Mouse (Mus musculus) gastrocnemius, postnatal 4 days (tissue): ENCODE measurements around the gene Lrrc38. TPM values are rescaled to one million over a fixed set of nuclear protein-coding genes. Genes with fewer than 3 reads are reported as not detected.
"Not testable (repeated sequence)": the region's sequence is repeated elsewhere in the genome, so short reads cannot be mapped to it uniquely, and the experiment has no call there.

ENCODE experiments used
- DNase-seq, 2 experiments: peaks; one replicate each; pipeline ENCODE4 v3.0.0; 2021 to 2022; ENCODE audit warnings: low spot score in 2 of 2, mixed read lengths in 2 of 2
- long read RNA-seq, 2 experiments: library from polyadenylated mRNA; stranded (forward); transcript quantifications; one replicate each; pipeline ENCODE4 v2.0.0; 2021
- total RNA-seq, 2 experiments: library from RNA; stranded (reverse); gene quantifications; 2 replicates each; pipeline ENCODE4 v1.2.3; 2021

Lrrc38 gene
- total RNA-seq: 10 to 100 TPM; 11.2 to 12.2 TPM
- long read RNA-seq, experiment 1, transcript Lrrc38-201 (2 exons, 2,324 nt): major isoform, 9 of 10 reads
- long read RNA-seq, experiment 1, partial matches to known transcripts: 0 of 10 reads
- long read RNA-seq, experiment 1, other reads (novel, unspliced or antisense): 1 of 10 reads
- long read RNA-seq, experiment 2, transcript Lrrc38-201 (2 exons, 2,324 nt): major isoform, 22 of 24 reads
- long read RNA-seq, experiment 2, partial matches to known transcripts: 0 of 24 reads
- long read RNA-seq, experiment 2, other reads (novel, unspliced or antisense): 2 of 24 reads

- DNase-seq: peak; percentile 23 to 39
These were observed at the start of gene Lrrc38 for GRCm38 (mm10) chr4:143349484-143349906. Gene Lrrc38 (plus strand): TSS chr4:143349757.

GRCm38 (mm10) chr4:143300113-143300688 is 49.4 kb upstream of the Lrrc38 start:
- DNase-seq: no peak

- no peak for DNase-seq
These were observed 48.5 kb upstream of the Lrrc38 start for GRCm38 (mm10) chr4:143301042-143301441.

- DNase-seq: no peak
These were observed 47.7 kb upstream of the Lrrc38 start for GRCm38 (mm10) chr4:143301875-143302274.

GRCm38 (mm10) chr4:143302279-143302890 is 47.2 kb upstream of the Lrrc38 start:
- DNase-seq: no peak

- no peak for DNase-seq
These were observed 44.5 kb upstream of the Lrrc38 start for GRCm38 (mm10) chr4:143305031-143305430.

GRCm38 (mm10) chr4:143305987-143306772 is 43.4 kb upstream of the Lrrc38 start:
- DNase-seq: no peak

GRCm38 (mm10) chr4:143311341-143311740 is 38.2 kb upstream of the Lrrc38 start:
- no peak for DNase-seq

- no peak for DNase-seq
These were observed 36.3 kb upstream of the Lrrc38 start for GRCm38 (mm10) chr4:143313299-143313698.

GRCm38 (mm10) chr4:143324176-143324924 is 25.2 kb upstream of the Lrrc38 start:
- DNase-seq: no peak

GRCm38 (mm10) chr4:143324925-143325624 is 24.5 kb upstream of the Lrrc38 start:
- no peak for DNase-seq

- peak; percentile 59 to 80 for DNase-seq
These were observed 24.0 kb upstream of the Lrrc38 start for GRCm38 (mm10) chr4:143325625-143325941.

- DNase-seq: peak in 1 of 2 experiments; percentile 32
These were observed 19.0 kb upstream of the Lrrc38 start for GRCm38 (mm10) chr4:143330566-143330965.

- no peak for DNase-seq
These were observed 17.8 kb upstream of the Lrrc38 start for GRCm38 (mm10) chr4:143331787-143332186.

GRCm38 (mm10) chr4:143334145-143334544 is 15.4 kb upstream of the Lrrc38 start:
- no peak for DNase-seq

- no peak for DNase-seq
These were observed 14.6 kb upstream of the Lrrc38 start for GRCm38 (mm10) chr4:143334995-143335394.

GRCm38 (mm10) chr4:143336096-143336495 is 13.5 kb upstream of the Lrrc38 start:
- no peak for DNase-seq

GRCm38 (mm10) chr4:143339808-143340207 is 9.7 kb upstream of the Lrrc38 start:
- DNase-seq: no peak

GRCm38 (mm10) chr4:143341470-143341869 is 8.1 kb upstream of the Lrrc38 start:
- DNase-seq: no peak

- DNase-seq: not testable (repeated sequence)
These were observed 4.1 kb upstream of the Lrrc38 start for GRCm38 (mm10) chr4:143345491-143345890.
